Mouse (Mus musculus) frontal cortex, adult 2 months (tissue): Measurements from ENCODE around the gene Nqo1. TPM values are rescaled to one million over a fixed set of nuclear protein-coding genes. Genes with fewer than 3 reads are reported as not detected.

Source experiments
- DNase-seq, 2 experiments: peaks; one replicate each; pipeline ENCODE4 v3.0.0; 2022; ENCODE audit warnings: low spot score in 1 of 2; ENCODE audit errors: extremely low spot score in 1 of 2
- polyA plus RNA-seq: library from polyadenylated mRNA; depleted of rRNA; stranded (reverse); fragments of >200 nt; gene quantifications from 2 replicates; pipeline ENCODE4 v1.2.3, GENCODE M21; 2012

Nqo1 gene
- polyA plus RNA-seq, 1 experiment: 6.9 TPM

DNA sequence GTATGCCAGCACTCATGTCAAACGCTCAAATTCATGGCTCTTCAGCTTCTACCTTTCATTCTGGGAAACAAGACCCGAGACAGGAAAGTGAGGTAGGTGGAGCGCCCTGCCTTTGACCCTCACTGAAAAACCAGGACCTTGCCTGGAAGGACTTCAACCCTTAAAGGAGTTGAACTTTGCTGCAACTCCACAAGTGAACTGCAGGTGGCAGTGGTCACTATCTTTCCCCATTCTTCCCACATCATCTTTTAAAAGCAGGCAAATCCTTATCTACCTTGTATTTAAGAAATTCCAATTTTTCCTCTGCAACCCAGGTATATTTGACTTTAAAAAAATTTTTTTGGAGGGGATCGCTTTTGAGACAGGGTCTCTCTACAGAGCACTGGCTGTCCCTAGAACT is 8.4 kb upstream of the Nqo1 start:
- DNase-seq: peak in 1 of 2 experiments; percentile 33

DNA sequence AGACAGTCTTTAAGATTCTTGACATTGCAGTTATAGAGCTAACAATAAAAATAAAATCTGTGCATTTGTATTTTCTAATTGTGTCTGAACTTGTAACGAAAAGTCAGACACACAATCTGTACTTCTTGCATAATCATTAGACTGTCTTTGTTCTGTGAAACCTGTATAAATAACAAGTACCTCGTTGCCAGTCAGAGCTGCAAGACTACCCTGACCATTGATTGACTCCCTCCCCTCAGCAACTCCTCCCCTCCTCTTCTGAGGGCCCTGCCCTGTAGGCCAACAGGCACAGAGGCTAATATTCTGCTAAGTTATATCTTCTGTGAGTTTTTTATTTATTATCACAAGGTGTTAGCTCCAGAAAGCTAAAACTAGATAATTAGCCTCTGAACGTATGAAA is 2.9 kb upstream of the Nqo1 start:
- no peak for DNase-seq

DNA sequence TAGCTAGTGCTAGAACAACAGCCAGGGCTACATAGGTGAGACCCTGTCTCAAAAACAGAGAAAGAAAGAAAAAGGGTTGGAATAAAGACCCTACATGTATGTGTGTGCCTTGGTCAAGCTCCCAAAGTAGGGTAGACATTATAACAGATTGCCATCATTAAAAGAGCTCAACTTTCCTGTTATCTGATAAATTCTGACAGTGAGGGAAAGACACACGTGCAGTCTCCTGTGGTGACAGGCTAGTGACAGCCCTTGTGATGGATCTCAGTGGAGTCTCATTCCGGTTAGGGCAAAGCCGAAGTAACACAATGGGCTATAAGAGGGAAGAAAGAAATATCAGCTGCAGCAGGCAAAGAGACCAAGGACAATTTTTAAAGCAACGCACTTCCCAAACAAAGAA is 1.1 kb upstream of the Nqo1 start:
- no peak for DNase-seq

DNA sequence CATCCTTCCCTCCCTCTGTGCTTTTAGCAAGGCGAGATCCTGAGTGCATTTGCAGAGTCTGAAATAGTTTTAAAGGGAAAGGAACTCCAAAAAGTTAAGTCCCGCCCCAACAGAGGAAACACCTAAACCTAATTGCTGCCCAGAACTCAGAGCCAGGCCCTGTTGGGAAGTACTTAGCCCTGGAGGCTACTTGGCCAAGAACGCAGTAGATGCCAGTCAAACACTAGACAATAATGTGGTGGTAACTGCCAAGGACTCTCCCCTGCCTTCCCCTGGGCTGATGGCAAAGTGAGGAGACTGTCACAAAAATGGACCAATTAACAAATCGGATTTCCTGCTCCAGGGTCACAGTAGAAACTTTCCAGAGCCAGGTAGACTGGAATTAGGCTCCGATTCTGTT is 1.1 kb downstream of the Nqo1 start:
- no peak for DNase-seq

DNA sequence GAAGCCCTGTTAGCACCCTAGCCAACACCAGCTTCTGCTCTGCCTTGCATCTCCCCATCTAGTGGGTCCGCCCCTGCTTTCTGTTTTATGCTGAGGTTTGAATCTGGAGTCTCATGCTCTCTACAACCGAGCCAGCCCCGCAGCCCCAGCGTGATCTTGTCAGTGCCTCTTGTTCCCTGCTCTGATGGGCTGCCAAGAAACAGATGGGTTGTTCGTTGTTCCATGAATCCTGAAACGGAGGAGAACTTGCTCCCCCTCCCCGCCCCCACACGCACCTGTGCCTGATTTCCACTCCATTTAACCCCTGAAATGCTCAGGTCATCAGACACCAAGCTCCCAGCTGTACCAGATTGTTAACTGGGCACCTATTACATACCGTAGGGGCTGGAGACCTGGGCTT is 3.5 kb downstream of the Nqo1 start:
- no peak for DNase-seq

DNA sequence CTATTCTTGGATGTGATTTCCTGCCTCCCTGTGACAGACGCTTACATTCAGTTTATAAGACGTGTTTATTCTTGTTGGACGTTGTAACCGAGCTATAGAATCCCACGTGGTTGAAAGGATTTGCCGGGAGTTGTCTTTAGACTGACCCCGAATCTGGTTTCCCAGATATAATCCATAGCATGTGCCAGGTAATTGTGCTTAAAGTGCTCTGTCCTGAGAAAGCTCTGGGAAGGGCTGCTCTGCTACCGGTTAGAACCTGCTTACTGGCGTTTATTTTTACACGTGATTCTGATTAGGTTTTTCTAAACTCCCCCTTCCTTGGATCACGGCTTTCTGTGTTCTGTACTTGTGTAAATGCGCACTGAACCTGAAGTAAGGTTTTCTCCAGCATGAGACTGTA is 5.3 kb downstream of the Nqo1 start:
- no peak for DNase-seq

DNA sequence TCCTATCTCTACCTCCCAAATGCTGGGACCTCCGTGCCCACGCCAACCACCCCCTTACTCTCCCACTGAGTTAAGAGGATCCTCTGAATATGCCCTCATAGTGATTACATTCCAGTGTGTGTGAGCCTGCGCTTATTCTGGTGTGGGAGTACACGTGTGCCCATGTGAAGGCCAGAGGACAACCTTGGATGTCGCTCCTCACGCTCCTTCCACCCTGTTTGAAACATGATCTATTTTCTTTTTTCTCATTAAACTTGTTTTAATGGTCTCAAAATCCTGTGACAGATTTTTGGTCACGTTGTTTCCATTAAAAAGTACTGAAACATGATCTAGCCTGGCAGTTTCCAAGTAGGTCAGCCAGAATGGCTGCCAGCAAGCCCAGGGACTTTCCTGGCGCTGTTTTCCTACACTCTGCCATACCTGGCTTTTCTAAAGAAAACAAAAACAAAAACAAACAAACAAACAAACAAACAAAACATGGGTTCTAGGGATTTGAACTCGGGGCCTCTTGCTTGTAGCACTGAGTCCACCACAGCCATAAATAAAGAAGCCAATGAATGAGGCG is 6.8 kb downstream of the Nqo1 start:
- DNase-seq: no peak

DNA sequence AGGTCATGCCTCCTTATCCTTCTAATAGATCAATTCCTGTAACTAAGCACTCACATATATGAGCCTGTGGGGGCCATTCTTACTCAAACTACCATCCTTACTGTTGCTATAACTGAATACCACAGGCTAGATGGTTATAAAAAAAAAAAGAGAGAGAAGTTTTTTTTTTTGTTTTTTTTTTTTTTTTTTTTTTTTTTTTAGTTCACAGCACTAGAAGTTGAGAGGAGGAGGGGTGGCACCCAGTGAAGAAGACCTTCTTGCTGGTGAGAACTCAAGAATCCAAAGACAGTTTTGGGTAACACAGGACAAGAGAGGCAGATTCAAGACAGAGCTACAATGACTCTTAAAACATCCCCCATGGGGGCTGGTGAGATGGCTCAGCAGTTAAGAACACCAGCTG is 7.6 kb downstream of the Nqo1 start:
- no peak for DNase-seq

DNA sequence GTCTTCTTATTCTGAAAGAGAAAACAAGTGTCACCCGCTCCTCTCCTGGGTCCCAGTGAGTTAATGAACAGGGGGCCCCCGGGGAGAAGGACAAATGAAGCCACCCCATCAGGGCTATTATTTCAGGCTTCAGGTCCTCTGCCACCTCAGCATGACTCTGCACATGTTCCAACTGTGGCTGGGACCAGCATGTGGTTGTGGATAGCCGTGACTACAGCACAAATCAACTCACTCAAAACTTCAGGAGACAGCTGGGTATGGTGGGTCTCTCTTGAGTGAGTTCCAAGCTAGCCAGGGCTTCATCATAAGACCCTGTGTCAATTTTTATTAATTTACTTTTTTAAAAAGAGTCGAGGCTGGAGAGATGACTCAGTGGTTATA is 11.9 kb downstream of the Nqo1 start:
- DNase-seq: no peak

DNA sequence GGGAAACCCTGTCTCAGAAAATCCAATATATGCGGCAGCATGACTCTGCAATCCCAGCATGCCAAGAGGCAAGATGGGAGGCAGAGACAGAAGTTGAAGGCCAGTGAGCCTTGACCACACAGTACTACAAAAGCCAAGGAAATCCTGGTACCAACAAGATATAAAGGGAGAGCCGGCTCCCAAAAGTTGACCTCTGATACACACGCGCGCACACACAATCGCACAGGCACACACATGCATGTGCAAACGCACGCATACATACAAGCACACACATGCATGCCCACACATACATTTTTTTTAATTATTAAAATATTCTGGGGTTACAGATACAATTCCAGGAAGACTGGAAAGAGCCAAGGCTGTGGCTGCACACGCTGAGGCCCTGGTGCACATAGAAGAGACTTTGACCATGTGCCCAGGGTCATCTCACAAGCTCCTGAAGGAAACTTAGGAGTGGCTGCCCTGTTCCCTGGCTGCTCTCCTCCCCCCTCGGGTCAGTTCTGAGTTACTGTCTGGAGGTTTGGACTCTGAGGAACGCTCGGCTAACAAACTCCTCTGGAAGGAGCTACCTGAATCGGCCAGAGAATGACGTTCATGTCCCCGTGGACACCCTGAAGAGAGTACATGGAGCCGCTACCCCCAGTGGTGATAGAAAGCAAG is 12.4 kb downstream of the Nqo1 start:
- DNase-seq: no peak

DNA sequence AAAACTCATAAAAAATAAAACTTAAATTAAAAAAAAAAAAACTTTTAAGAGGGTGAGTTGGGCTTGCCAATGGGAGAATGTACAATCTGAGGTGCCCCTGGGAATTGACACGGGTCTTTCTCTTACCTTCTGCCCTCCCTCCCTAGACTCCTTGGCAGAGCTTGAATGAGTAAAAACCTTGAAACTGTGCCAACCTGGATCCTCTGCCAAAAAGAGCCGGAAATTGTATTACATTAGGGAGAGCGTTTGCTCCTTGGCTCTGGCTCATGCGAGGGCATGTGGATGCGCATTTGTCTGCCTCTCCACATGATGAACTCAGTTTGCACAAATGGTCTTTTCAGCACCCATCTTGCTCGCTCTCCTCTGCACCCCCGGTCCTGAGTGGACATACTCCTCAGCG is 13.4 kb downstream of the Nqo1 start:
- DNase-seq: peak in 1 of 2 experiments; percentile 48

DNA sequence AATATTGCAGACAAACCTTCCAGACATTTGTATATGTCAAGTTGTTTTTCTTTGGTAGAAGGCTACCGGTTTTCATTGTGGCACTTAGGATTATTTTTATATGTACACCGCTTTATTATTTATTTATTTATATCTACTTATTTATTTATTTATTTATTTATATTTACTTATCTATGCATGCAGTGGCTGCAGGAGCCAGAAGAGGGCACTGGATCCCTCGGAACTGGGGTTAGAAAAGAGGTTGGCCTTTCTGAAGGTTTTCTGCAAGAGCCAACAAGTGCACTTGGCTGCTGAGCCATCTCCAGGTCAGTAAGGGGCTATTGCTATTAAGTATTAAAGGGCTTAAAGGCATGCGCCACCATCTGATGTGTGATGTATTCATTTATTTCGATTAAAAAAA is 15.1 kb downstream of the Nqo1 start:
- DNase-seq: peak in 1 of 2 experiments; percentile 44

DNA sequence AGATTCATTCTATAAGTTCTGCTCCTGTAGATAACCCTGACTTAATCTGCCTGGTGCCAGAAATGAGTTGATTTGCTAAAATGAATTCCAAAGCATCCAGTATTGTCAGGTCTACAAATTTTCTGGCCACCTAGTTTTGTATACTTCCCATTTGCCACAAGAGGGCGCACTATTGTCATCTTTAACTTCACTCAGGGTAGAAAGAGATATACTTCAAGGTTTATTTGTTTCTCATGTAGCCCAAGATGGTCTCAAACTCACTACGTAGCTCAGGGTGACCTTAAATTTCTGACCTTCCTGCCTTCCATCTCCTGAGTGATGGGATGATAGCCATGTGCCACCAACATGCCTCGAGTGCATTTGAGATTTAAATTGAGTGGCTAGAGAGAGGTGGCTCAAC is 16.4 kb downstream of the Nqo1 start:
- DNase-seq: peak in 1 of 2 experiments; percentile 36

DNA sequence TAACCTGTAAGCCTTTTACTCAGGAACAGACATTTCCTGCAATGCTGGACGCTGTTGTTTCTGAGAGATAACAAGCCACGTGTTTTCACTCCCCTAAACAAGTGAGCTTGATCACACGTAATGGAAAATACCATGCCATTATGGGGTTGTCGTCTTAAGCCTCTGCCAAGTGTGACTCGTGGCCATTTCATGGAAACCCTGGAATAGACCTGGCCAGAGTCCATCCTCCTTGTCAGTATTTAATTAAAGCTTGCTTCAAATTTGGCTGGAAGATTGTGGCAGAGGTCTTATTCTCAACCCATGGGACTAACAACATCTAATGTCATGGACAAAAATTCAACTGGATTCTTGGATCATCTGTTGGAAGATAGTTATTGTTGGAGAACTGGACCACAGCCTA is 16.8 kb downstream of the Nqo1 start:
- no peak for DNase-seq

DNA sequence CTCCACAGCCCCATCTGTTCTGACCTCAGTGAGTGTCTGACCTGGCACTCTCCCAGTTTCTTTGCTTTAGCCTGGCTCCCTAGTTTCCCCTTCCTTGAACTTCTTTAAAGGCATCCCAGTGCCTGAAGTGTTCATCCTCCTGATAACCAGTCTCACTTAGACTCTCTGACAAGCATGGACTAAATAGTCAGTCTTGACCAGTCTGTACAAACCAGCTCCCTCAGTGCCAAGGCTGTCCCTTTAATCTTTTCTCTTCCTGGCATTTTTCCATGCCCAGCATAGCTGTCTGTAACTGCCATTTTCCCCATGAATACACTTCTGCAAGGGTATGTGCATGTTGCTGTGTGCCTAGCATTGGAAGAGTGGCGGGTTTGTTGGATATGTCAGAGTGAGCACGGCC is 17.9 kb downstream of the Nqo1 start:
- no peak for DNase-seq

DNA sequence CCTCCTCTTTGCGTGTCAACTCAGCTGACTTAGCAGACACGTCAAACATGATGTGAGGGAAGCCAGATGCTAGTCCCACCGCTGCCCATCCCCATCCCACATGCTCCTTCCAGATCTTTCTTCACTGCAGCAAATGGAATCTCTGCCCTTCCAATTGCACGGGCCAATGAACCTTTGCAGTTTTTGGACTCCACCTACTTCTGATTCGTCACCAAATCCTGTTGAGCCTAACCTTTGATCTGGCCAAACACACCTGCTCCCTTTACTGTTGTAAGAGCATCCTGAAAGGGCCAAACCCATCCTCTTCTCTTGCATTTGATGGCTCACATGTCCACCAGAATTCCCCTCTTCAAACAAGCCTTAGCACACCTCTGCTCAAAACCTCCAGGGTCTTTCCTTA is 18.4 kb downstream of the Nqo1 start:
- no peak for DNase-seq

DNA sequence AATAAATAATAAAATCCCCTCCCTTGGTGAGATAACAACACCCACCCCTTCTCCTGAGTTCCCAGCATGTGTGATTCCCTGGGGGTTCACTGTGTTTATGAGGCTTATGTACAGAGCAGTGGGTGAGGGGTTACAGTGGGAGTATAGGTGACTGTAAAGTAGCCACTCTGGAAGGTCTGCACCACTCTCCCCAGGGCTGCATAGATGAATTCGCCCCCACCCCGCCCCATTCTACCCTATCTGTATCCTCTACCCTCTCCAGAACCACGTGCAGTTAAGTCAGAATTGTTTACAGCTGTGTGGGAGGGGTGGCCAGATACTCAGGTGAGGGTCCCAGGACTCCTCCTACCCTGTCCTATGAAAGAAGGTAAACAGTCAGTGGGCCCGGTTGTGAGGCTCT is 20.1 kb downstream of the Nqo1 start:
- no peak for DNase-seq

DNA sequence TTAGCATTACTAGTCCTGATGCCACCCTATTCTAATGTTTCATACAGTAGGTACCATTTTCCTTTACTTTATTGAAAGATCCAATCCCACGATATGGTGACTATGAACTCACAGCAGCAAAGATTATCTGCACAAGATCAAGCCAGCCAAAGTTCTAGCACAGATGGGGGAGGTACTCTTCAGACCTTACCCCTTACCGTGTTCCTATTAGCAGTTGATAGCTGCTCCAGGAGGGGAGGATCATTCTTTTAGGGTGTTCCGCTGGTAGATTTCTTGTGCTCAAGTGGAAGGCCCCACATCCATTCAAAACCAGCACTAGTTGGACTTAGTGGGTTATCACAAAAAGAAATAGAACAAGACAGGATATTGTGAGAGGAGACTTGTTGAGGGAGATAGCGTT is 21.3 kb downstream of the Nqo1 start:
- no peak for DNase-seq

DNA sequence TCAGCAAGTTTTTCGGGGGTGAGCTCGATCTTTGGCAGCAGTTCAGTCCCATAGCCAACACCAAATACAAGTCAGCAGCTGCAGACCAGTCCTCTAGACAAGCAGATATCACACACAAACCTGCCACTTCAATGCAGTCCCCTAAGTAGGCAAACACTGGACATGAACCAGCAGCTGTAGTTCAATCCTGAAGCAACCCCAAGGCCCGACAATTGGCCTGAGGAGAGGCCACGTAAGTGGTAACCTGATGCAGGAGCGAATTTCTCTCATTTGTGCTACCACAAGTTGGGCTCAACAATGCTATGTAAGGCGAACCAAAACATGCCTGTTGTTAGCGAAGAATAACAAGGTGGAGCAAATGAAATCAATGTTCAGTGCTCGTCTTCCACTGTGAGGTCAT is 22.3 kb downstream of the Nqo1 start:
- DNase-seq: no peak

DNA sequence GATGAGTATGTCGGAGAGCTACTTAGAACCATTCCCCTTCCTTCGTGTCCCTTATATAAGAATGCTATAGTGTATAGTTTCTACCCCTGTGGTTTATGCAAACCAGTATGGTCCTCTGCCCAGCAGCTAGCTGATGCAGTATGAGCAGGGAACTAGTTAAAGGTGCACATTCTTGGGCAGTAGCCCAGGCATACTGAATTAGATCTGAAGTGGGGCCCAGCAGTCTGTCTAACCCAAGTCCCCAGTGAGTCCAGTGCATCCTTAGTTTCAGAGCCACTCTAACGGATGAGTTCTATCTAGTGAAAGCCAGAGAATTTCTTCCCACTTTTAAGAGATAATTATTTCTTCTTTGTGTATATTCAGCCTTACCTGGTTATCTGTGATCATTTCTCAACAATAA is 25.7 kb downstream of the Nqo1 start:
- no peak for DNase-seq

DNA sequence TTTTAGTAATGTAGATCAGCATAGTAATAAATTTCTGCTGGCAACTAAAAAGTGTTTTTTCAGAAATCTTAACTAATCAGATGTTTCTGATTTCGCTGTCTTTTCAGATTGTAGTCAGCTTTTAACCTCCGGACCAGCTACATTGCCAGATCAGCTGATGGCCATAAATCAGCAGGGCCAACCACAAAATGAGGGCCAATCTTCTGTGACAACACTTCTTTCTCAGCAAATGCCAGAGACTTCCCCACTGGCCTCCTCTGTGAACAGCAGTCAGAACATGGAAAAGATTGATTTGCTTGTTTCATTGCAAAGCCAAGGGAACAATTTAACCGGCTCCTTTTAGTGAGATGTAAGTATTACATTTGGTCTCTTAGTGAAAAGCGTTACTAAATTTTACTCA is 32.7 kb downstream of the Nqo1 start:
- DNase-seq: no peak
